Mouse (Mus musculus) heart, embryonic 14.5 days (tissue): ENCODE results near the gene Gm26741. TPM values are rescaled to one million over a fixed set of nuclear protein-coding genes. Genes with fewer than 3 reads are reported as not detected.

Experiments used
- polyA plus RNA-seq: library from polyadenylated mRNA; unstranded; fragments of >200 nt; fragmentation: Nextera tagmentation; extraction: Ambion mirVana; gene quantifications from 2 replicates; pipeline ENCODE4 v1.2.1, GENCODE M21; 2014

Gene Gm26741
- polyA plus RNA-seq, 1 experiment from 2014 or later: not detected

Other genes with a start within 250 kb of the Gm26741 start
- not detected in 2 replicates for gene Ros1, start 163.5 kb upstream of the Gm26741 start, polyA plus RNA-seq
- gene Dcbld1, start 125.1 kb upstream of the Gm26741 start, polyA plus RNA-seq: 5.8 and 6.3 TPM in 2 replicates
- gene Gopc, start 23.4 kb downstream of the Gm26741 start, polyA plus RNA-seq: 13.2 and 13.4 TPM in 2 replicates
- not detected in 2 replicates for gene Nepn, start 30.2 kb downstream of the Gm26741 start, polyA plus RNA-seq
- 8.7 and 10.1 TPM in 2 replicates for gene Nus1, start 58.8 kb downstream of the Gm26741 start, polyA plus RNA-seq